Mouse (Mus musculus): Measurements from ENCODE around the gene Cmtr1. TPM values are rescaled to one million over a fixed set of nuclear protein-coding genes. Genes with fewer than 3 reads are reported as not detected.
"Not testable (repeated sequence)": the region's sequence is repeated elsewhere in the genome, so short reads cannot be mapped to it uniquely, and the experiment has no call there.

The Cmtr1 gene
- total RNA-seq, 2 experiments from 2014 or later = 86.9 to 93.1 TPM

DNA sequence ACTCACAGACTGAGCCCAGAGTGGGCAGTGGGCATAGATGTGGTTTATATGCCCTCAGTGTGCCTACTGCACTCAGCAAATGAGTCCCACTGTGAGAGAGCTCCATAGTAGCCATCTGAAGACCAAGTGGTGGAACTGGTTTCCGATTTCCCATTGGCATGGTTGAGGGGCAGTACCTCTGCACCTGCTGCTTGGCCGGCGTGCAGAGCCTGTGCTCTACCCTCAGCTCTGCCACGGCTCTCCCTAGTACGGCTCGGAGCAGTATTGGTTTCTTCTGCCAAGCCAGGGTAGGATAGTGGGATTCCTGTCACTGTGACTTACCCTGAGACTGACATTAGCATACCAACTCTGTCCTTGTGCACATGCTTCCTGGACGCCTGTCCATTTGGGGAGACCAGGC lies 40.2 kb downstream of the Cmtr1 start:
- DNase-seq (ENCODE audit: low spot score in 2 of 2) = no peak

DNA sequence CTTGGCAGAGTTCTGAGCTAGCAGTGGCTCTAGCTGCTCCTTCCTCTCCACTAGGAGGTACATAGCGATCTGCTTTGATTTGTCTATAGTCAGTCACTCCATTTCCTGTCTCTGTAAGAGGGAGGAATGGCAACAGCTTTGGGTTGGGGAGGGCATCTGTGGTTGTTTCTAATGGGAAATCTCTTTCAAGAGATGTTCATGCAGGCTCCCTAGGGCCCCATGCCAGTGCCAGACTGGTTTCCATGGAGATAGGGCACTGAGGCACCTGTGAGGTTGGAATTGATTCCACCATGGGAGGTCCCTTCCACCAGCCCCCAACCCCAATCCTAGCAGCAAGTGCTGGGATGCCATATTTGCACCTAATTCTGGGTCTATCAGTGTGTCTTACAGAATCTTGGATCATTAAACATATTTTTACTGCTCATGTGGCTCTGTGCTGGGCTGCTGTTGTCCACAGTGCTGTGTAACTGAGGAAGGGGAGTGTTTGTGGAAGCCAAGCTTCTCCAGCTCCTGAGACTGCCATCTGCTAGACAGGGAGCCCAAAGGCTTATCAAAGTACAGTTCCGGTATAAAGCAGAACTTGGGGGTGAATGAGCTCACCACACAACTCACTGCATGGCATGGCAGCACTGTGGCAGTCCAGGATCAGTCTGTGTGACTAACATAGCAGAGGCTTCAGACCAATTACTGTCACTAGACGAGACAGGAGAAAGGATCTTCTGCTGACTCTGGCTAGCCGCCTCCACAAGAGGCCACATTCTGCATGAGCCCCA lies 42.7 kb downstream of the Cmtr1 start:
- DNase-seq (ENCODE audit: low spot score in 2 of 2) = peak; percentile 71 to 80

DNA sequence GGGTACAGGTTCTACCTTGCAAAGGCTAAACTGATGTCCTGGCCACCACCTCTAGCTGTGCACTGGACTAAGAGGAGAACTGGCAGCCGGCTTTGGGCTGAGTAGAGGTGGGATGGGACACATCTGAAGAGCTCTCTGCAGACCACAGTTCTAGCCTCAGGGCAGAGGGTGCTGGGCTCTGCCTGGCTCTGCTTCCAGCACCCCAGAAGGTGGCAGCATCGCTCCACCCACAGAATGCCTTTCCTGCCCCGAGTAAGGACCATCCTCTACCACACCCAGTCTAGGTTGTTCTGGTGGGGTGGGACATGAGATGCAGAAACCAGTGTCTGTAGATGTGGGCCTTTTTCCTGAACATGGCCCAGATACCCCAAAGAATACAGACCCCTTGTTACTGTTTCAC lies 44.4 kb downstream of the Cmtr1 start:
- peak; percentile 73 to 81 for DNase-seq (ENCODE audit: low spot score in 2 of 2)

DNA sequence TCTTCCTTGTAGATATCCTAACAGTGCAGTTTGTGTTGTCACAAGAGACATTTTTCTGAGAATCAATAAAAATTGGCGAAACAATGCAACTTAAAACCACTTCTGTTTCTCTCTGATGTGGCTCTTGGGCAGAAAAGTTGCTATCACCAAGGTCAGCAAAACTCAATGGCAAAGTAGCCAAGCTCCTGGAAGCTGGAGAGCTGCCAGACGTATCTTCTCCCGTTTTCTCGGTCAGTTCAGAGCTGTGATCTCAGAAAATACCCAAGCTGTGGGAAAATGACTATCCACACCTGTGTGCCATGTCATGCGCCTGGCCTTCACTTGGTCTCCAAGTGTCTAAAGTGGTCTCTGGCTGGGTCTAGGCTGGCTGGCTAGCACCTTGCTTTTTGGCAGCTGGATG lies 45.5 kb downstream of the Cmtr1 start:
- no peak for DNase-seq (ENCODE audit: low spot score in 2 of 2)

DNA sequence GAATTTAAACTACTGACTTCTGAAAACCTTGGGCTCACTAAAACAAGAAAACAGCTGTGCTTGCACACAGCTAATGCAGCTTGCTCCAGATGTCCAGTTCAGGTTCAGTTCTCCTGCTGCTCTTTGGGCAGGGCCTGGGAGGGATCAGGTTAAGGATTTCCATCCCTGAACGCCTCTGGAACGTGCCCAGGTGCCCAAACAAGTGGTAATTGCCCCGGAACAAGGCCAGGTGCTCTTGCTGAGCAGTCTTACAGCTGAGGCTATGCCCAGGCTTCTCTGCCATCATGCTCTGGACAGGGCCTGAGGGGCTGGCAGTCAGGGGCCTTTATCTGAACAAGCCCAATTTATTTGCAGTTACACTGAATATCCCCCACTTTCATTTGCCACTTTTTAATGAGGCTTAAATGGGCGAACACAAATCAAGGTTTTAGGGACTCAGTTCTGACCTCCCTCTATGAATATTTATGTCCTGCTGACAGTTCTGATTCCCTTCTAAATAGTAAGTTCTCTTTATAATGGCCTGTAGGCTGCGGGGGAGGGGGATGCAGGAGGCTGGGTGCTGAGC lies 46.7 kb downstream of the Cmtr1 start:
- DNase-seq (ENCODE audit: low spot score in 2 of 2) = no peak

DNA sequence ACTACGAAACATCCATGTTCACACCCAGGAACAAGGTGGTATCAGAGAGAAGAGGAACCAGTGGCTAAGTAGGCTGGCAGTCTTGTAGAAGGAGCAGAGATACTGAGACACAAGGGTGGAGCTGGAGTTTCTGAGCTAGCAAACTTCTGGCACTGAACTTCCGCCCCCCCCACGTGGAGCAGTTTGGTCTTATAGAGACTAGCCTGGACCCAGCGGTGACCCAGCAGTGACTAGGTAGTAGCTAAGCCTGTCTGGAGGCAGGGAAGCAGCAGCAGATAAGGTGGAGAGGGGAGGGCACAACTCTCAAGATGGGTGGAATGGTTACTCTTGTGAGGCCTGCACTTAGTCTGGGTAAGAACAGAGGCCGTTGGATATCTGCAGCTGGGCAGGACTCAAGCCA lies 48.4 kb downstream of the Cmtr1 start:
- no peak for DNase-seq (ENCODE audit: low spot score in 2 of 2)

DNA sequence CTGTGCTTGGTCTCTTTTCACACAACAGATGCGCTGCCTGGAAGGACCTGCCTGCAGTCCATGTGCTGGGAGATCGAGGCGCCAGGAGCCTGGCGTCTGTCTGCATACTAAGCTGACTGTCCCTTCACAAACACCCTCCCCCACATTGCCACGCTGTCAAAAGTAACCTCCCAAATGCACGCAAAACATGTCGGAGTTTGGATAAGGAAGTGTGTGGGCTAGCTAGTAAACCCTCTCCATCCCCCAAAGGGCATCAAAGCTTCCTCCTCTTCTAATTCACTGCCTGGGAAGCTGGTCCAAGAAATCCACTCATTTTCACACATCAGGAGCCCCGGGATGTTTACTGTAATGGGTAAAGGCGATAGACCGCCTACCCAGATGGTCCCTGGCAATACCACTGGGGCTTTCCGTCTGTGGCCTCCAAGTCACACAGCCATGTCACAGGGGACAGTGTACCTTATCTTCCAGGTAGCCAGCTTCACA lies 50.2 kb downstream of the Cmtr1 start:
- peak; percentile 40 to 55 for DNase-seq (ENCODE audit: low spot score in 2 of 2)

DNA sequence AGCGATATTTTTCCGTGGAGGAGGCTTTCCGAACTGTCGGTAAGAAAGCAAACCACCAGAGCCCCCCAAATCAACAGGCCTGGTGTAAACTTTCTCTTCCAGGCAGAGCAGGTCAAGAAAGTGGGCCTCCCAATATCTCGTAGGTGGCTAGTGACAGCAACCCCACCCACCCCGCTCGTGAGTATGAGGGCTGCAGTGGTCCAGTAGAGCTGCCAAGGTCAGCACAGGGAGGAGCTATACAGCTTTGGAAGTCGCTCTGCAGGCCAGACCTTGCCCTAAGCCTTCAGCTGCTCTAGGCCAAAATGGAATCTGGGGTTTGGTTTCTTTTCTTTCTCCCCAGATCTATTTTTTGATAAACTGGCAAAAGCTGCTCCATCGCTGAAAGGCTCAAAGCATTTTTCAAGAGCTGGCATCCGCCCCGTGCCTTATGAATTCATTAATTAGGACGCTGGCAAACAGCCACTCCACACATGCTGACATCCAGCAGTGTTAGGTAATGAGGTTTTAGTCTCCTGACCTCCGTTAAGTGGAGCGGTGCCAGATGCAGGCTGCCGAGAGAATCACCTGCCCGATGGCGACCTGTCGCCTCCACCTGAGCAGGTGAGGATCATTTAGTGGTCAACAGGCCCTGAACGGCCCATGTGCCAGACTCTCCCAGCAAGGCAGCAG lies 50.8 kb downstream of the Cmtr1 start:
- peak; percentile 52 to 55 for DNase-seq (ENCODE audit: low spot score in 2 of 2)

DNA sequence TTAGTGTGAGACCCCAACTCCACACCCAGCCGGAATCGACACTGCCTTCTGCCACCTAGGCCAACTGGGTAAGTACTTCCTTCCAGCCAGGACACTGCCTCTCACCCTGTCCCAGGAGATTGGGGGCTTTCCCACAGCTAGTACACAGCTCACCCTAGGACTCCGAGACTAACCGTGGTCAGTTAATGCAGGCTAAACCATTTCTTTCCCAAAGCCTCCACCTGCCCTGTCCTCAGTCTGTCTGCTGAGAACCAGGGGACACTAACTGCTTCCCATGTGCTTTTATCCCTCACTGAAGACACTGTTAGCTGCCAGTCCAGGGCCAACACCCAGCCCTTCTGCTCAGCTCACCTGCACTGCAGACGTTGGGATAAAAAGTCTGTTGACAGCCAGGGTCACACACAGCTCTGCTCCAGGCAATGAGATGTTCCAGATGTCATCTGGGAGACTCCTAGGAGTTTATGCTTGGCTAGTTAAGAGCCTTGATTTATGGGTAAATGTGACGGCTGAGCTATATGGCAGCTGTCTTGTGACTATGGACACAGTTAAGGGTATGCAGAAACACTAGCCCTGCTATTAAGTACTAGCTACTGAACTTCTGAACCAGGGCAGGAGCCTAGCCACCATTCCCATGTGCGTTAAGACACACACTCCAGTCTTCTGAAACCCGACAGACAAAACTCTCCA lies 51.5 kb downstream of the Cmtr1 start:
- DNase-seq (ENCODE audit: low spot score in 2 of 2) = no peak

DNA sequence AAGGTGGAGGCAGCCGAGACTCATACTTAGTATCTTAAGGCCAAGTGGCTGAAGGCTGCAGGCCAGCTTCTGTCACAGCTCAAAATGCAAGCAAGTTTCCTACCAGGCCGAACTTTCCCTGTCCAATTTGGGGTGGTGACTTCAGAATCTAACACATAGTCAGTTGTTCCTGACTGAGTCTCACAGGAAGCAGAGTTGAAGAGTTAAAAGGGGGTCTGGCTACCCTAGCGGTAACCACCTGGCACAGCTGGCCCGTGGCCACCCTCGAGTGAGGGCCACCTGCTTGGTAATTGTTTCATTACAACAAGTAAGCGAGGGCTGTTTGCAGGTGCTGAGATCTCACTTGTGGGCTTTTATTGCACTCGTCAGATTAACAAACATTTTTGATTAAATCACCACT lies 52.2 kb downstream of the Cmtr1 start:
- no peak for DNase-seq (ENCODE audit: low spot score in 2 of 2)

DNA sequence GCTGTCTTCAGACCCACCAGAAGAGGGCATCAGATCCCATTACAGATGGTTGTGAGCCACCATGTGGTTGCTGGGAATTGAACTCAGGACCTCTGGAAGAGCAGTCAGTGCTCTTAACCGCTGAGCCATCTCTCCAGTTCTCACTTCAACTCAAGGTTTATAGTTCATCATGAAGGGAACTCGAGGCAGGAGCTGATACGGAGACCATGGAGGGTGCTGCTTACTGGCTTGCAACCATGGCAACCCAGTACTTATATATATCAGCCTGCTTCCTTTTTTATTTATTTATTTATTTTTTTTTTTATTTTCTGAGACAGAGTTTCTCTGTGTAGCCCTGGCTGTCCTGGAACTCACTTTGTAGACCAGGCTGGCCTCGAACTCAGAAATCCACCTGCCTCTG lies 53.3 kb downstream of the Cmtr1 start:
- not testable (repeated sequence) for DNase-seq (ENCODE audit: low spot score in 2 of 2)

DNA sequence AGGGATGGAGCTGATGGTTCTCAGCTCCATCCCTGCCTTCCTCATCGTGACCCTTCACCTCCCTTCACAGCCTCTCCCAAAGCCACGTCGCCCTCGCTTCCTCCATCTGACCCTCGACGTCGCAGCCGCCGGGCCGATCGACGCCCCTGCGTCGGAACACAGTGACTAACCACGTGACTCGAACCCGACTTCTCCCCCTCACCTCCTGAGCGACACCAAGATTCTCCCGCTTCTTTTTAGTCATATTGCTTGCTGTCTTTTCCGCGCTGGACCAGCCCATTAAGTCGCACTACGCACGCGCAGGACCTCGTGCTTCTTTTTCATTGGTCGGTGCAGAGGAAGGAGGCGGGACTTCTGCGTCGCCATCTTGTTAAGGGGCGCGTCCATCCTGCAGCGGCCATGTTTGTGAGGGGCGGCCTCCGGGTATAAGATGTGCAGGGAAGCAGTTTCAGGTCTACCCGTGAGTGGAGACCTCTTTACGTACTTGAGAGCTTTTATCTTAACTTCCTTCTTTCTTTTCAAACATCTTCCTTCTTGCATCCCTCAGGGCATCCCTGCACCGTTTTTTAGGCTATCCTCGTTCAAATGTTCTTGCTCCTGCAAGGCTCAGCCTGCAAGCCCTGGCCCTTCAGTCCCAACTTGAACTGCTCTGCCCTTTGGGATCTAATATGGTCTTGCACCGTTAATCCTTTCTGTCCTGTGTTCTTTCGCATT lies 56.5 kb downstream of the Cmtr1 start, which contains the start of gene Ccdc167:
TSS of gene Ccdc167 (minus strand) at position 313 of the 714 bp plus-strand sequence.
- peak; percentile 98 for DNase-seq (ENCODE audit: low spot score in 2 of 2)

DNA sequence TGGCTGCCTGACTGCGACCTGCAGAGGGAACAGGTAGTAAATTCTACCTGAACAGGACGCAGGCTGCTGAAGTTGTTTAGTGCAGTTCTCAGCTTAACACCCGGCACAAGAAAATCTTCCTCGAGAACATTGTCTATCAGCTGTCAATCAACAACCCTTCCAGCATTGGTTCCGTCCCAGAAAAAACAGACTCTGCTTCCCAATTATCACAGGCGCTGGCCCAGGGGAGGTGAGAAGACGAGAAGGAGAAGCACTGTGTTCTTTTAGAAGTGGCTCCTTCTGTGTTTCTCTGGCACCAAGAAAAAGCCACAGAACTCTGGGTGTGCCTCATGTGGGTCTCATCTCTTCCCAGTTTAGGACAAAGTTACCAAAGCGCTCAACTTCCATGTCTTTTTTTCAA lies 58.3 kb downstream of the Cmtr1 start:
- no peak for DNase-seq (ENCODE audit: low spot score in 2 of 2)

DNA sequence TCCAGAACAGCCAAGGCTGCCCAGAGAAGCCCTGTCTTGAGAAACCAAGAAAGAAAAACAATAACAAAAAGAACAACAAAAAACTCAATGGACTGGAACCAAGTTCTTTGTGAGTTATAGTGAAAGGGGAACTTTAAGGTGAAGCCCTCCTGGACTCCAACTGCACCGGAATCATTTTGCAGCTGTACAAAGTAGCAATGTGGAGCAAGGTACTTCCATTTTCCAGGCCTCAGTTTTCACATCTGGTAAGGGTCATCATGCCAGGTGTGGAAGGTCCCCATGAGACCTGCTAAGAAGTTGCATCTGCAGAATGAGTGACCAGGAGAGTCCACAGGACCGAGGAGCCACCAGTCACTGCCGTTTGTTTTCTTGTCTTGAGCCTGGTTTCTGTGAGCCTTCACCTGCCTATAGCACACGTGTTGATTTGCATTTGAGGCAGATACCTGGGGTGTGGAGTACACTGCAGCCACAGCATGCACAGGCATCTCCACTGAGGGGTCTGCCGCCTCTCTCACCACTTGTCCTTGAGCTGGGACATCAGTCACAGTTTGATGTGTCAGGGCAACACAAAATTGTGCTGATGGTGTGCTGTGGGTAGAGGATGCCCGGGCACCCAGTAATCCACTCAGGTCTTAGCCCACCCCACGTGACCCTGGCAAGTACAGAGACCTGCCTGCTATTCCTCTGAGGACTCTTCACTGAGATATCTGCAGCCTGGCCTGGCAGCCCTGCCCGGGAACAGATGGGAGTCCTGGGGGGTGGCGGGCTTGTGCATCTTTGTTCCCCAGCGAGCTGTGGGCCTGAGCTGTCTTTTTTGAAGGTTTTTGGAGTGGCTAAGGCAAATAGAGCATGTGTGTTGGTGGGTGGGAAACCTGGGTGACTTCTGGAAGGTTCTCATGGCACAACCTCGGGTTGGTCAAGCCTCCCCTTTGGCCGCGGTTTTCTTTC lies 59.5 kb downstream of the Cmtr1 start:
- no peak for DNase-seq (ENCODE audit: low spot score in 2 of 2)

DNA sequence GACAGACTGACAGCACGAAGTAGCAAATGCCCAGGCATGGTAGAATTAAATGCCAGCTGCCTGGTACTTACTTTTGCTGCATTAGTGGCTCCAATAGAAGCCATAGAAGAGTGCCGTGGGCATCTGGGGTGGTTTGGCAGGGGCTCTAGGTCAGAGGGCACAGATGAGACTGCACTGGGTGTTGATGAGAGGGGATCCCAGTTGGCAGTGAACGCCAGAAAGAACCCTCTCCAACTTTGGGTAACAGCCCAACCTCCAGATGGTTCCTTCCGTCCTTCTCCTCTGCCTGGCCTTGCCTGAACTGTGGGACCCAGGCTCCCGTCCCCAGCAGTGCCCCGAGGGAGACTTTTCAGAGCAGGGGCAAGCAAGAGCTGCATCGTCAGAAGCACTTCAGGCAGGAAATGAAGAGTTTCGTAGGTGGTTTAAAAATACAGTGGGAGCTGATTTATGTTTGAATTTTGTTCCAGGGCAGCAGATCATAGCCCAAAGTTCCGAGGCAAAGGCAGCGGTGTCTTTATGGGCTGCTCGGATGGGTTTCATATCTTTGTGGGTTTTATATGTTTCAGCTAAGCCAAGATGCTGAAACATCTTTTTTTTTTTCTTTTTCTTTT lies 60.5 kb downstream of the Cmtr1 start:
- no peak for DNase-seq (ENCODE audit: low spot score in 2 of 2)

DNA sequence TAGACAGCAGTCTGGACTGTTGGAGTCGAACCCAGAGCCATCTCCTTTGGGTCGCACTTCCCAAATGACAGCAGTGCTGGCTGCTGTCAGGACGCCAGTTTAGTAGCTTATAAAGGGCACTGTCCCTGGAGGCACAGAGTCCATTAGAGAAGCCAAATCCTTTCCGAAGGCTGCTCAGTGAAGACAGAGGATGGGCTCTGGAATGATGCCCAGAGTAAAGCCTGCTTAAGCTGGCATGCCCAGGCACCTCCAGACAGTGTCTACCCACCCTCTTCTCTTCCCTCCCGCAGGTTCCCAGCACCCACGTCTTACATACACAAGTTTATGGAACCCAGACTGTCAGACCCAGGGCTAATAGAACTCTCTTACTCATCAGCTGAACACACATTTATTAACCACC lies 64.2 kb downstream of the Cmtr1 start:
- no peak for DNase-seq (ENCODE audit: low spot score in 2 of 2)

DNA sequence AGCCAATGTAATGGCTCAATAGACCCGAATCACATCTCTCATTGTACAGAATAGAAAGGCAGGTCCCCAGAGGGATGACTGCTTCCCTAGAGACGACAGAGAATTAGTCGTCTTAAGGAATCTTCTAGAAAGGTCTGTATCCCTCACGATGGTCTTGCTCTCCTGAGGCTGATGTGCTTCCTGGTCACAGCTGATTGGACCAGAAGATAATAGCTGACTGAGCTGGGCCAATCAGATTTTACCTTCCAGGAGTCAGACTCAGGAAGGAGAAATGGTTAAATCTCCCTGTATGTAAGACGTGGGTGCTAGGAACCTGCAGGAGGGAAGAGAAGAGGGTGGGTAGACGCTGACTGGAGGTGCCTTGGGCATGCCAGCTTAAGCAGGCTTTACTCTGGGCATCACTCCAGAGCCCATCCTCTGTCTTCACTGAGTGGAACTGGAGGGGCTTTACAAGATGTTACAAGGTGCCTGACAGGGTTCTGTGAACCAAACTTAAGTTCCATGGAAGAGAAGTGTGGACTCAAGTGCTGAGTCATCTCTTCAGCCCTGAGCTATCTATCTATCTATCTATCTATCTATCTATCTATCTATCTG lies 64.7 kb downstream of the Cmtr1 start:
- no peak for DNase-seq (ENCODE audit: low spot score in 2 of 2)

DNA sequence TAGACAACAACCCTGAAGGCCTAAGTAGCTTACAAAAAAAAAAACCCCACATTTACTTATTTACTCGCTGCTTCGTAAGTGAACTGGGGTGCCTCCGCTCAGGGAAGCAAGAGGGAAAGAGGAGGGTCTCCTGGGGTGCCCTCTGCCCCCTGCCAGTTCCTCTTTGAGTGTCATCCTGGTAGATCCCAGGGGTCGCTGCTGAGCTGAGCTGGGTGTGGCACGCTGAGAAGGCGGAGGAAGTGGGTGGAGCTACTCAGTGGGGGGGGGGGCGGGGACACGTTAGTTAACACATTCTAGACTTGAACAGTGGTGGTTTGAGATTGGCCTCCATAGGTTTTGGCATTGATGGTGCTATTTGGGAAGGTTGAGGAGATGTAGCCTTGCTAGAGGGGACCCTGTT lies 67.7 kb downstream of the Cmtr1 start:
- no peak for DNase-seq (ENCODE audit: low spot score in 2 of 2)

Data from layer of hippocampus, postnatal 10 days (tissue).